9 mouse cellular contexts compared by ENCODE assay signal in genomic region chr3:94787122-94787780, GRCm38 (mm10). TPM values are rescaled to one million over a fixed set of nuclear protein-coding genes. Genes with fewer than 3 reads are reported as not detected.
DNase-seq lines count a peak whose midpoint lies in the region; ATAC-seq and TF ChIP-seq lines count a peak whose summit lies in the region.
"Had no signal": no experiment of that assay in that cellular context is flagged by ENCODE, and none has a peak within 500 bp of the region (broad histone marks: within the 10 kb centered on the region; RNA-seq: fewer than 3 reads in every experiment).

No protein-coding gene starts in this region.

- no peaks in the 10 kb centered on the region for H3K9me3 ChIP-seq in heart, embryonic 13.5 days
- H3K9me3 ChIP-seq in stomach, embryonic 16.5 days (replicated peaks; ENCODE audit: control insufficient read depth, low read length): no peaks in the 10 kb centered on the region
- H3K9me3 ChIP-seq: G1E had no signal

- H3K4me2 ChIP-seq in heart, embryonic 13.5 days: peak overlapping the region; percentile 86
- H3K4me2 ChIP-seq in stomach, embryonic 16.5 days (ENCODE audit: low read depth, low read length): peak overlapping the region; percentile 84

- peak overlapping the region; percentile 77 for H3K9ac ChIP-seq in heart, embryonic 13.5 days
- peak overlapping the region; percentile 69; the same call in 1 of the 2 replicates for H3K9ac ChIP-seq in stomach, embryonic 16.5 days (ENCODE audit: low read length)

- no peak for DNase-seq in heart, postnatal 14 days
- DNase-seq in cerebellum, postnatal 14 days: peak; percentile 65 to 66
- DNase-seq in induced T-regulatory cell, adult 2 months (ENCODE audit: low read depth): peak; percentile 37
- DNase-seq in lung, adult 2 months: peak; percentile 44
- no peak for DNase-seq in right cerebral cortex, postnatal 36 days (ENCODE audit: low spot score in 2 of 2)

- intact Hi-C loops in heart, postnatal 14 days (cut with DNase I): no loop called here

- 10% methylated on average over 11 of the region's 11 CpGs for WGBS in heart, embryonic 13.5 days
- WGBS in lung, adult 2 months: 5% methylated on average over 11 of the region's 11 CpGs
- 5% methylated on average over 11 of the region's 11 CpGs for WGBS in stomach, embryonic 16.5 days

- peaks cover 17% of the 10 kb centered on the region for H3K4me1 ChIP-seq in heart, embryonic 13.5 days
- H3K4me1 ChIP-seq in lung, adult 2 months (ENCODE audit: control insufficient read depth, insufficient read depth, low read length): 0 out of 2 replicates have a peak, but pooled peaks cover 2% of the 10 kb centered on the region
- no peaks in the 10 kb centered on the region; the same call in 1 of the 2 replicates for H3K4me1 ChIP-seq in stomach, embryonic 16.5 days (ENCODE audit: control insufficient read depth, insufficient read depth, low read length)

- TF ChIP-seq CTCF in lung, adult 2 months (IDR thresholded peaks at IDR 0.05; ENCODE audit: insufficient read depth, low read length): no peak

- no peak for TF ChIP-seq POLR2A in lung, adult 2 months (IDR thresholded peaks at IDR 0.05; ENCODE audit: borderline replicate concordance, extremely low read depth, low read depth, low read length)

- H3K36me3 ChIP-seq in heart, embryonic 13.5 days: no peaks in the 10 kb centered on the region
- no peaks in the 10 kb centered on the region for H3K36me3 ChIP-seq in stomach, embryonic 16.5 days (ENCODE audit: control insufficient read depth, insufficient read depth, low read length)
- H3K36me3 ChIP-seq: G1E had no signal

- H3K27me3 ChIP-seq in heart, embryonic 13.5 days (replicated peaks): peaks cover 28% of the 10 kb centered on the region
- H3K27me3 ChIP-seq in stomach, embryonic 16.5 days (ENCODE audit: control insufficient read depth, insufficient read depth, low read length): no peaks in the 10 kb centered on the region

- no peak for ATAC-seq in heart, embryonic 13.5 days (ENCODE audit: extremely low read depth, insufficient number of reproducible peaks, low FRiP score, low TSS enrichment)
- ATAC-seq in stomach, embryonic 16.5 days (ENCODE audit: insufficient read depth, low FRiP score): no peak
- ATAC-seq in megakaryocyte, adult 5-6 weeks (ENCODE audit: poor library complexity, severe bottlenecking): no peak

- H3K4me3 ChIP-seq in heart, embryonic 13.5 days: peak overlapping the region; percentile 65
- H3K4me3 ChIP-seq in lung, adult 2 months (replicated peaks; ENCODE audit: extremely low read depth, low read depth, low read length): no peak overlapping the region
- H3K4me3 ChIP-seq in stomach, embryonic 16.5 days (replicated peaks; ENCODE audit: low read length): peak overlapping the region; percentile 59

- 0 out of 2 replicates have a peak overlapping the region, but pooled peaks have one; percentile 8 for H3K27ac ChIP-seq in heart, embryonic 13.5 days (replicated peaks)
- H3K27ac ChIP-seq in stomach, embryonic 16.5 days (ENCODE audit: low read length): peak overlapping the region; percentile 85

RNA-seq across cellular contexts. Expression of gene Cgn, which starts 1.0 kb away (rescaled TPM):
- 2.2 and 2.3 TPM in 2 replicates for polyA plus RNA-seq in heart, embryonic 13.5 days (2015; fragmentation: Nextera tagmentation; extraction: Ambion mirVana)
- total RNA-seq in heart, postnatal 14 days (2021): under 1 TPM; 0.63 to 0.86 TPM
- 18.8 and 27.8 TPM in 2 replicates for polyA plus RNA-seq in lung, adult 2 months (2012; rRNA removed)
- 47.9 and 54.0 TPM in 2 replicates for polyA plus RNA-seq in stomach, embryonic 16.5 days (2015; fragmentation: Nextera tagmentation; extraction: Ambion mirVana)
- not detected in 2 replicates for total RNA-seq in megakaryocyte, adult 5-6 weeks (2015)
- not detected in 2 replicates for total RNA-seq in megakaryocyte, adult 5-6 weeks (2017)

RNA-seq across cellular contexts. Expression of gene Pogz, which starts 50.1 kb away (rescaled TPM):
- 9.3 and 10.1 TPM in 2 replicates for polyA plus RNA-seq in heart, embryonic 13.5 days (2015; fragmentation: Nextera tagmentation; extraction: Ambion mirVana)
- total RNA-seq in heart, postnatal 14 days (2021): 10 to 100 TPM; 23.9 to 24.0 TPM
- 26.1 and 28.1 TPM in 2 replicates for polyA plus RNA-seq in lung, adult 2 months (2012; rRNA removed)
- 12.4 and 13.6 TPM in 2 replicates for polyA plus RNA-seq in stomach, embryonic 16.5 days (2015; fragmentation: Nextera tagmentation; extraction: Ambion mirVana)
- total RNA-seq in megakaryocyte, adult 5-6 weeks (2015): 28.8 and 41.8 TPM in 2 replicates
- 12.1 and 14.4 TPM in 2 replicates for total RNA-seq in megakaryocyte, adult 5-6 weeks (2017)

Comparison
In these comparisons a context has a peak if more than half of its experiments do, and no peak if none do; other contexts are left out.
1. DNase-seq: peak in cerebellum, postnatal 14 days (2 of 2), induced T-regulatory cell, adult 2 months (single experiment) and lung, adult 2 months (single experiment); none in heart, postnatal 14 days (0 of 2) and right cerebral cortex, postnatal 36 days (0 of 2).